Mouse (Mus musculus) bone marrow, adult 2 months (tissue): ENCODE measurements around the gene Mrgpra2b.

Experiments used
- CTCF ChIP-seq: fragments of 200-500 bp; IDR thresholded peaks from 2 replicates; pipeline ENCODE4 v1.5.1; 2011; ENCODE audit warnings: low read length, control low read depth; ENCODE audit not compliant: control insufficient read depth, insufficient read depth
- POLR2A ChIP-seq: fragments of 200-500 bp; IDR thresholded peaks from 2 replicates; pipeline ENCODE4 v1.6.1; 2011; ENCODE audit warnings: low read depth, mild to moderate bottlenecking, control low read depth, low read length, borderline replicate concordance; ENCODE audit not compliant: control insufficient read depth

DNA sequence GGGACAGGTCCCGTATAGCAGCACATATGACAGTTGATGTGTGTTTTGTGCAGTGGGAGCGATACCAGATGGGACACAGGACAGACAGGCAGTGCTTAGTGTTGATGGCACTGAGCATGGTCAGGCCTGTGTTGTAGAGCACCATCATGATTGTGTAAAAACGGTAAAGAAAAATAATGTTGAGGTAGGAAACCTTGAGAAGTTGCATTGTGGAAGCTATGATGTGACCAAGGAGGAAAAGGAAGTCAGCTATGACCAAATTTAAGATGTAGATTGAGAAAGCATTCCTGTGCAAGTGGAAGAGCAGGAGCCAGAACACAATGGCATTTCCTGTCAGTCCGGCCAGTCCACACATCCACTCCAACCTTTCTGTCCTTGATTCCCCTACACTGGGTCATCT lies 25.7 kb downstream of the Mrgpra2b start:
- TF ChIP-seq CTCF (no peak), POLR2A (no peak)
